Mouse (Mus musculus): ENCODE measurements around the gene Gm49392.
"Not testable (repeated sequence)": the region's sequence is repeated elsewhere in the genome, so short reads cannot be mapped to it uniquely, and the experiment has no call there.

The Gm49392 gene

DNA sequence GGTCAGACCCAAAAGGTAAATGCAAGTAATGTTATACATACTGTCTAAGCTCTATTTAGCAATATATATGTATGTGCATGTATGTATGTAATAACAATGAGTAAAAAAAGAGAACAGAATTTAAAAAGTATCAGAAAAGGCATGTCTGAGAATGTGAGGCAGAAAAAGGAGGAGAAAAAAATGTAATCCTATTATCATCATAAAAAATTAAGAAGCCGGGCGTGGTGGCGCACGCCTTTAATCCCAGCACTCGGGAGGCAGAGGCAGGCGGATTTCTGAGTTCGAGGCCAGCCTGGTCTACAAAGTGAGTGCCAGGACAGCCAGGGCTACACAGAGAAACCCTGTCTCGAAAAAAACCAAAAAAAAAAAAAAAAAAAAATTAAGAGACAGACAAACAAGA, at the start of gene Gm49392:
Gene Gm49392, minus strand, starts transcription at position 101 of the 400 bp plus-strand sequence.
- not testable (repeated sequence) for DNase-seq

DNA sequence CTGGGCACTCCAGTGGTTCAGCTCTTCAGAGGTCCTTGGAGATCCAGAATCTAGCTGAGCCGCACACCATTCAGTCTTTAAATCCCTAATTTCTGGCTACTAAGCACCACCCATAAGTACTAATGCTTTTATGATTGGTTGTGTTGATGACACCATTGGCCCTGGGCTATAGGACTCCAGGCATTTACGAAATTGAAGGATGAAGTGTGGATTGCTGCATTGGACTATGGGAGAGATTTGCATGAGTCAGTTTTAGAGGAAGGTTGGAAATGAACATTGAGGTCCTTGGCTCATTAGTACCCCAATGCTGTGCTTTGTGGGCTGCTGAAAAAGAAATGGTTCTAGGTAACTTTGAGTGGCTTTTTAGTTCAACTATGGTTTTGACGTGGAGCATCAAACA, 45.2 kb upstream of the Gm49392 start, which contains the start of gene Tpbpa:
Gene Tpbpa, minus strand, starts transcription at position 101 of the 400 bp plus-strand sequence.
- DNase-seq, result not testable (repeated sequence)

DNA sequence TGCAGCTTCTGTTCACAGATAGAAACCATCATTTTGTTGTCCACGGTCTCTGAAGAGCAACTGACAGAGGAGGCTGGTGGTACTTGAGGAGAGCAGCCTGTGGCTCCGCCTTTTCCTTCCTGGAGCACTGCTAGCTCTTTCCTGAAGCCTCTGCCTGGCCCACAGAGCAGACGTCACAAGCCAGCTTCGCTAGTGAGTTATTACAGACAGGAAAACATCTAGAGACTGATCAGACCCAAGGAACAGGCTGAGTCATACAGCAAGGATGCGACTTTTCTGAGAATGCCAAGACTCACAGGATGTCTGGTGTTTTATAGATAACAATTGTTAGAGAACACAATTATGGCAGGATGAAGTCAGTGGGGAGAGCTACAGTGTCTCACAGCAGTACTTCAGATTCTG, 39.8 kb upstream of the Gm49392 start, which contains the start of the genes Gm49391 and Ctla2a:
Gene Gm49391, minus strand, starts transcription at position 72 of the 402 bp plus-strand sequence.
Gene Ctla2a, minus strand, starts transcription at position 126 of the 402 bp plus-strand sequence.
- peak; percentile 74 for DNase-seq

DNA sequence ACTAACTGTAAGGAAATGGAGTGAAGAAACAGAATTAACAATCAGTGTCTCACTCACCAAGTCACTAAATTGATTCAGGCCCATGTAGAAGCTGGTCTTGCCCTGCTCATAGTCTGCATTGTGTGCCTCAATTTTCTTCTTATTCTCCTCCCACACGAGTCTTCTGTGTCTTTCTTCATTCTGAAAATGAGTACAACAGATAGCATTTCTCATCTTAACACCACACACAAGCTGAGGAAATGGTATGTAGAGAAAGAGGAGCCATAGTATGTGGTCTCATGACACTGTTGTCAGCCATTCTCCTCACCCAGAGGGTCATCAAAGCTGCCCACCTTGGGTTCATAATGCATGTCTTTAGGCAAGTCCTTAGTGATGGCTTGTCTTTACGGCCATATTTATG, 38.8 kb upstream of the Gm49392 start, which contains the start of gene Gm49393:
Gene Gm49393, minus strand, starts transcription at position 101 of the 400 bp plus-strand sequence.
- not testable (repeated sequence) for DNase-seq

DNA sequence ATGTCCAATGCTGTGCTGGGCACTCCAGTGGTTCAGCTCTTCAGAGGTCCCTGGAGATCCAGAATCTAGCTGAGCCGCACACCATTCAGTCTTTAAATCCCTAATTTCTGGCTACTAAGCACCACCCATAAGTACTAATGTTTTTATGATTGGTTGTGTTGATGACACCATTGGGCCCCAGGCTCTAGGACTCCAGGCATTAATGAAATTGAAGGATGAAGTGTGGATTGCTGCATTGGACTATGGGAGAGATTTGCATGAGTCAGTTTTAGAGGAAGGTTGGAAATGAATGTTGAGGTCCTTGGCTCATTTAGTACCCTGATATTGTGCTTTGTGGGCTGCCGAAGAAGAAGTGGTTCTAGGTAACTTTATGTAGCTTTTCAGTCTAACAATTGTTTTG, 8.1 kb upstream of the Gm49392 start, which contains the start of gene Tpbpb:
Gene Tpbpb, minus strand, starts transcription at position 101 of the 400 bp plus-strand sequence.
- not testable (repeated sequence) for DNase-seq

DNA sequence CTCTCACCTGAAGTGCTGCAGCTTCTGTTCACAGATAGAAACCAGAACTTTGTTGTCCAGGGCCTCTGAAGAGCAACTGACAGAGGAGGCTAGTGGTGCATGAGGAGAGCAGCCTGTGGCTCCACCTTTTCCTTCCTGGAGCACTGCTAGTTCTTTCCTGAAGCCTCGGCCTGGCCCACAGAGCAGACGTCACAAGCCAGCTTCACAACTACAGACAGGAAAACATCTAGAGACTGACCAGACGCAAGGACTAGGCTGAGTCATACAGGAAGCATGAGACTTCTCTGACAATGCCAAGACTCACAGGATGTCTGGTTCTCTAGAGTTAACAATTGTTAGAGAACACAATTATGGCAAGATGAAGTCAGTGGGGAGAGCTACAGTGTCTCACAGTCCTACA, 634 bp upstream of the Gm49392 start, which contains the start of gene Ctla2b:
Gene Ctla2b, minus strand, starts transcription at position 120 of the 400 bp plus-strand sequence.
- DNase-seq, result peak; percentile 72

DNA sequence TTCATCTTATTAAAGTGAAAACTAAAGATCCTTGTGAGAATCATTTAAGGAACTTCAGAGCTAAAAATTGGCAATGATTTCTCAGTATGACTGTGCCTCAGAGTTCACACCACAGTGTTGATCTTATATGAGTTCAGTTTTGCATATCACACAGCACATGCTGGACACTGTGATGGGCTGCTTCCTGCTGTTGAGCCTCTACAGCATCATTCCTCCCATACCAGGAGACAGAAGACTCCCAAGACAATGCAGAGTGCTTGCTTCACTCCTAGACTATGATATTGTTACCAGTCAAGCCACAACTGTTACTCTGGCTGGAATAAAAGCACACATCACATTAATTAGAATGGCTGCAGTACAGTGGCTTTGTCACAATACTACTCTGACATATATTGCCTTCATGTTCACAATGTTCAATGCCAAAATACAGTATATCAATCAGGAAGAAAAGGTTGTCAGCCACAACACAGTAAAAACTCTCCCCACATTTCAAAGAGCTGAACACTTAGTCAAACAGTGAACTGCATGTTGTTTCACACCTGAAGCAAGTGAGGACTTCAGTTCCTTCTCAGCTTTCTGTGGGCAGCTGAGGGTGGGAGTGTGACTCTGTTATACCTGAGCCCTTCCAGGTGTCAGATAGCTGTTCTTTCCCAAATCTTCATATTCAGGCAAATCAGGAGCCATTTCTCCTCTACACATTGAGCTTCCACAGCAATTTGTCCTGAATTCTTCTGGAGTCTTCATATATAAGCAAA, 1.1 kb downstream of the Gm49392 start:
- no peak for DNase-seq

DNA sequence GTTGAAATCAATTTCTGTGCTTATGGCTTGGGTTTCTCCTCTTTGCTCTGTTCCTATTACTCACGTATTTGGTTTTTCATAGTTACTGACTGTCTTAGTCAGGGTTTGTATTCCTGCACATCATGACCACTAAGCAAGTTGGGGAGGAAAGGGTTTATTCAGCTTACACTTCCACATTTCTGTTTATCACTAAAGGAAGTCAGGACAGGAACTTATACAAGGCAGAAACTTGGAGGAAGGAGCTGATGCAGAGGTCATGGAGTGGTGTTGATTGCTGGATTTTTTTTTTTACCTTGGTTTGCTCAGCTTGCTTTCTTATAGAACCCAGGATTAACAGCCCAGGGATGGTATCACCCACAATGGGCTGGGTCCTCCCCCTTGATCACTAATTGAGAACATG, 4.4 kb downstream of the Gm49392 start:
- DNase-seq, result no peak

DNA sequence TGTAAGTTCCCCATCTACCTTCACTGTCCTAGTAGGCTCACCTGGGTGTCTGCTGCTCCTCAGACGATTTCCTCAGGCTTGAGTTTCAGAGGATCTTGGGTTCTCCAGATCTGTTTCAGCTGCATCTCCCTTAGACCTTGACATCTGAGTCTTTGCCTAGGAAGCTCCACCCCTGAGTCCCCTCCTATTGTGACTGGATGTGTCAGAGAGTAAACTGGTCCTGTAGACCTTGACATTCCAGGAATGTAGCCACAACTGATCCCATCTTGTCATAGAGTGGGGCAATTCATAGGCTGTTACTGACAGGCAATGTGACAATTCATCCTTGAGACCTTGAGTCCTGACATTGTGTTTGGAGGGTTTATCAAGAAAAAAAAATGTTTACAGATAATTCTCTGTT, 32.4 kb downstream of the Gm49392 start, which contains the start of gene 4930486L24Rik:
Gene 4930486L24Rik, minus strand, starts transcription at position 195 of the 400 bp plus-strand sequence.
- DNase-seq, result no peak

DNA sequence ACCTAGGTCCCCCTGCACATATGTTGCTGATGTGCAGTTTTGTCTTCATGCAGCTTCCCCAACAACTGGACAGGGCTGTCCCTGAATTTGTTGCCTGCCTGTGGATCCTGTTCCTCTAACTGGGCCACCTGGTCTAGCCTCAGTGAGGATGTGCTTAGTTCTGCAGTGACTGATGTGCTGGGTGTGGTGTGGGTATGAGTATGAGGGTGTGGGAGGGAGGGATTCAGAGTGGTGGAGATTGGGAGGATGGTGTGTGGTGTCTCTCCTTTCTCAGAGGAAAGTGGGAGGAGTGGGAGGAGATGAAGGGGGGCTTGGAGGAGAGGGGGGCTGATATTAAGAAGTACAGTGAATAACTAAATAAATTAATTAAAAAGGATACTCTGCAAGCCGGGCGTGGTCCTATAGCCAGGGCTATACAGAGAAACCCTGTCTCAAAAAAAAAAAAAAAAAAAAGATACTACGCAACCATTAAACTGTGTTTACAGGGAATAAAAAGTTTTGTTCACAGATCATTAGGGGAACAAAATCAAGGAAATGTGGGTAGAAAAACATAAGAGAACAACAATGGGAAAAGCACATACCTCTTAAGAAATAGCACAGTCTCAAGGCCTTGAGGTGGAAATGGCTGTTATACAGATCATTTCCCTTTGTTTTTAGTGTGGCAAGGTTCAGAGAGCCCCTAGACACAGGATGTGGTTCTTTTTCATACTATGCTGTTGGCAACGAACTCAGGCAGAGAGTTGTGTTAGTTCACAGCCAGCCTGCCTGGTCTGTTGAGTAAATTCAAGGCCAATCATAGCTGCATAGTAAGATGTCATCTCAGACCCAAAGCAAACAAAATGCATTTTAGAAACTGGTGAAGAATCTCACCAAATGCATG, 48.2 kb downstream of the Gm49392 start:
- DNase-seq, result peak; percentile 6

DNA sequence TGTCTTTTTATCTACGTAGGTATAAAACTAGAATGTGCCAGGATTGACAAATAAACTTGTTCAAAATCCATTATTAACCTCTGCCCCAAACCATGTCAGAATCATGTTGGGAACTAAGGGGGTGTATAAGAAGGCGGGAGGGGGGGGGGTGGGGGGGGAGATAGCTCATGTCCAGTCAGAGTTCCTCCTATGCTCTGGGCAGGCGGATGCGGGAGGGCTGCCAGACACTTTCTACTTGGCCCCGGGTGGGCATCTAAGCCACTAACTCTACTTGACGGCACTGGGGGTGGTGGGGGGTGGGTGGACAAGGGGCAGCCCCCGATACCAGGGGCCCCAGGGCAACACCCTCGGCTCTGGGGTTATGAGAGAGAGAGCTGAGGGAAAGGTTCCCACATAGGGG, 53.5 kb downstream of the Gm49392 start:
- DNase-seq, result no peak

DNA sequence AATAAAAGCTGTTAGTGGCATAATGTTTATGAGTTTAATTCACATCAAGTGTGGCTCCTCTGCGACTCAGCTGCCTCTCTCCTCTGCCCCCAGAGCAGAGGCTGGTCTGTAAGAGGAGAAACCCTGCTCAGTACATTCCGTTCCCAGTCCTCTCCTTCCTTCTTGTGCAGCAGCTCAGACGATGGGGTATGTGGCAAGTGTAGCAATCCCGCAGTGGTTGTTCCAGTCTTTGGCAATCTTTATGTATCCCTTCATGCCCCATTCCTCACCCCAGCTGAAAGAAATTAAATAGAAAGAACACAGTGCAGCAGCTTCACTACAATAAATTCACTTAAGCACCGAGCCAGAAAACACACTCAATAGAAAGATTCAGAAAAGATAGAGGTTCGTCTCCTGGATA, 54.0 kb downstream of the Gm49392 start:
- DNase-seq, result no peak

DNA sequence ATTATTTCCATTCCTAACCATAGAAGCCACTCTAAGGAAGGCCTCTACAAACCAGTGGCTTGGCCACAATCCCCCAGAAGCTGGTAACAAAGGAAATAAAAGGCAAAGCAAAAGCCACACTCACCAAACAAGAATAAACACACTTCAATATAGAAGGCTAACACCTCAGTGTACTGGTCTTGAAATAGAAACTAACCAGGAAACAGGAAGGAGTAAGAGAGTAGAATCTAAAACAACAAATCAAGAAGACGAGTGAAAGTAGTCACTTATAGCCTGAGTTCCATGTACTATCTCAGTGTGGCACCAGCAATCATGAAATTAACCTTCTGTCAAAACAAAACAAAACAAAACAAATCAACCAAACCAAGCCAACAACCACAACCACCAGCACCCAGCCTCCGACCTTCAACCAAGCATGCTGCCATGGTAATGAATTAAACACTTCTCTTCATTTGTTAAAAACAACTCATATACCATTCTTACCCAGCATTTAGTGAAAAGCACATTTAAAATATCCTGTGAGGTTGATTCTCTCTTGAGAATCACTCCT, 57.3 kb downstream of the Gm49392 start:
- no peak for DNase-seq

DNA sequence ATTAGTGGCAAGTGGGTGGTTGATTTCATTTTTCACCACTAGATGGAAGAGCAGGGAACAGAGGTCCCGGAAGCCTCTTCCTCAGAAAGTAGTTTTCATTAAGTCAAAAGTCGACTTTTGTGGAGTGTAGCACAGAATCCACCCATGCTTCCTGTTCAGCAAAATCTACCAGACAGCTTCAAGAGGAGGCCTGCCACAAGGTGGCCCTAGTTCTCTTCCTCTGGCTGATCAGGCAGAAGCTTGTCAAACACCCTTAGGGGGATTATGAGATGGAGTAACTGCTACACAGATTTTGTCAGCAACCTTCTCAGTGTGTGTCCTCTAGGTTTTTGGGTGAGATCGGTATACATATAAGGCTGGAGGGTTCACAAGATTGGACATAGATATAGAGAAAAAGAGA, 70.6 kb downstream of the Gm49392 start:
- DNase-seq, result no peak

DNA sequence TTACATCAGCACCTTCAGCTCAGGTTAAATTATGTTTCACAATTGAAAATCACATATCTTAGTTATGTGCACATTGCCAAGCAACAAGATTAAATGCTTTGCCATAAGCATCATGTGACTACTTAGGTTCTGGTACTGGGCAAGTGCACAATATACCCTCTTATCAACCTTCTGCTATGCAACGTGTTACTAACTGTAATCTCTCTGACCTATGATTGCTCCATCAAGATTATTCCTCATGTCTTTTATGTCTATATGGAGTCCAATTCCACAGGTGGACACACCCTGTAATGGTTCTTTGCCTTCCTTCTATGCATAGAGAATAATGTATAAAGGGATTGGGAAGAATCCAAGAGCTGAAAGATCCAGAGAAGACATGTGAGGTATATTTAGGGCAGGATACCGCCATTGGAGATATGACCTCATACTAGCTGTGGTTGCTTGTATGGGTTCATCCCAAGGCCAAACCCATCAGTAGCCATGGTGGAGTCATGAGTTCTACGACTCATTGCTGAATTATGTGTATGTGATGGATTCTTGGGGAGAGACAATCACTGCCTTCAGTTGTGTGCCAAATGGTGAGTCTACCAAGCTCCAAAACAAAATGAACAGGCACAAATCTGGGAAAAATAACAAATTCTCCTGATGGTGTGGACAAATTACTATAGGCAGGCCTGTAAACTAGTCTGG, 76.1 kb downstream of the Gm49392 start:
- no peak for DNase-seq

DNA sequence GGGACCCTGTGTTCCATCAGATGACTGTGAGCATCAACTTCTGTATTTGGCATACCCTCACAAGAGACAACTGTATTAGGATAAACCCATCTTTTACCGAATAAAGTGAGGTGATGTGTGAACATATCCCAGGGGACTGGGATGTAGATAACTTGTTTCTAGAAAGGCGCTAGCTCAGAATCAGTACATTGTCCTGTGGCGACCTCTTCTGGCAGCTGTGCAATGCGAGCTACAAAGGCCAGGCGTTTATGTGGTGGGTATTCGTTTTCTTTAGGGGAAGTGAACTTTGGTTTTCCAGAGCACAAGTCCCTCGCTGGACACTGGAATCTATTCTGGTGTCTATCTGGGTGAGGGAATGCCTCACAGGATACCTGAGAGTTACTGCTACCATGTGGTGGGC, 77.2 kb downstream of the Gm49392 start:
- DNase-seq, result peak; percentile 39

DNA sequence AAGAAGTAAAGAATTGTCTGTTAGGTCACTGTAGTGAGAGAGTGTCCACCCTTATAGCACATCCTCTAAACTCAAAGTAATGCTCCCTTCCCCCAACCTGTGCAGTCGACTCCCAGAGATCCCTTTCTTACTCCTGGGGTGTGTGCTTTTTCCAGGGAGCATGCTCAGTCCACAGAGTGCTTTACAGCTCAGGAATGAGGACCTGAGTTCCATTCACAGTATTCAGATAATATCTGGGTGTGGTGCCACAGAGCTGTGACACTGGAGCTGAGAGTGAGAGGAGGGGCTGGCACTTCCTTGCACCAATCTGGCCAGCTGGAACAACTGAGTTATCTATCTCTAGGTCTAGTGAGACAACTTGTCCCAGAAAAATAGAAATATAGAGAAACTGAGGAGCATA, 83.0 kb downstream of the Gm49392 start:
- DNase-seq, result no peak

DNA sequence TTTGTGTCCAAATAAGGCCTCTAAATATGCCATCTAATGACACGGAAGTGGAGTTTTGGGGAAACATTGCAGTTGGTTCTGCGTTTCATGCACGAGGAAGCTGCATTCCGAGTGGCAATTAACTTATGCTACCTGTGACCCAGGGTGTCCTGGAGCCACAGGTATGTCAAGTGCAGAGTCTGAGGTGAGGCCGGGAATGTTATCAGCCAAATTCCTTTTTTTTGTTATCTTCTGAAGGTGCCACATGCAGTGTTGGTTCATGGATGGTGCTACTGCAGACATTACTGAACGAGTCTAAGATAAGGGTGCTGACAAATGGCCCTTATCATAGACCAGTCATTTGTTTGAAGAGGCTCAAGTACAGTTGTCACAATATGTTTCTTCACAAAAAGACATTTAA, 83.9 kb downstream of the Gm49392 start:
- DNase-seq, result no peak

DNA sequence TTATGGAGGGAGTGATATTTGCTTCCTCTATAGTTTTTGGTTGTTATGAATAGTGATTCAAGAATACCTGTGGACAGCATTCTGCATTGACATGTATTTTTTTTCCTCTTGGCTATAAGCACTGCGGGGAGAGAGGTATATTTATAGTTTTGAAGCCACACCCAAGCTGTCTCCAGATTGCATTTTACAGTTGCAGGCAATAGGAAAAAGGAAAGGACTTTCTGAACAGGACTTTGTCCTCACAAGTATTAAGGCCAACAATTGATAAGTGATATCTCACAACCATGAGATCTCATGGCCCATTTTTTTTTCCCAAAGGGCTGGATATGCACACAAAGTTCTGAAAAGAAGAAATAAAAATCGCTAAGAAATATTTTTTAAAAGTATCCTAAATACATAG, 87.0 kb downstream of the Gm49392 start:
- no peak for DNase-seq

DNA sequence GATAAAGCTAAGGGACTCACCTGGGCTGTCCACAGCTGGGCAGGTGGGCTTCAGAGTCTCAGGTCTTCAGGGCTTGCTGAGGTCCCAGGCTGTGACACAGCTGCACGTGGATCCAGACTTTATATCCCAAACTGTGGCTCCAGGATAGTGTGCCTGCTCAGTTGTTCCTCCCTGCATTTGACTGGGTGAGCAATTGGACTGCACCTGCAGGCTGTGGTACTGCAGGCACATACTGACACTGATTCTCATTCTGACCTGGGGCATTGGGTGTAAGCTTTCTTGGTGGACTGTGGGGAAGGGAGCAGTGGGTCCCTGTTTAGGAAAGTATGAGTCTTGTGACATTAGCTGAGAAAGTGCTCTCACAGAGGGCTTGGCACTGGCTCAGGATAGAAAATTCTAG, 93.9 kb downstream of the Gm49392 start, which contains the start of gene Ctsll3:
Gene Ctsll3, minus strand, starts transcription at position 101 of the 400 bp plus-strand sequence.
- no peak for DNase-seq
